Mouse (Mus musculus) intestine, postnatal 0 days (tissue): ENCODE measurements around the gene Arpc3. TPM values are rescaled to one million over a fixed set of nuclear protein-coding genes. Genes with fewer than 3 reads are reported as not detected.
"Not testable (repeated sequence)": the region's sequence is repeated elsewhere in the genome, so short reads cannot be mapped to it uniquely, and the experiment has no call there.

ENCODE experiments used
- ATAC-seq: fragments of 200-750 bp; cut with Nextera tagmentation; 2 replicates; pipeline ENCODE4 v1.8.0; 2017; ENCODE audit warnings: mild to moderate bottlenecking, moderate TSS enrichment, moderate library complexity
- H3K27ac ChIP-seq: fragments of 300-500 bp; sonication (generic); 2 replicates; pipeline ENCODE4 v1.5.1; 2014; ENCODE audit warnings: mild to moderate bottlenecking, low read depth, low read length, moderate library complexity
- H3K27me3 ChIP-seq: fragments of 300-500 bp; sonication (generic); replicated peaks from 2 replicates; pipeline ENCODE4 v1.6.1; 2014; ENCODE audit warnings: low read length, mixed read lengths; ENCODE audit not compliant: control insufficient read depth, insufficient read depth
- H3K36me3 ChIP-seq: fragments of 300-500 bp; sonication (generic); 2 replicates; pipeline ENCODE4 v1.6.1; 2014; ENCODE audit warnings: mild to moderate bottlenecking, moderate library complexity; ENCODE audit not compliant: control insufficient read depth, insufficient read depth
- H3K4me1 ChIP-seq: fragments of 300-500 bp; sonication (generic); replicated peaks from 2 replicates; pipeline ENCODE4 v1.6.1; 2014; ENCODE audit warnings: antibody characterized with exemption, low read length, mixed read lengths; ENCODE audit not compliant: control insufficient read depth, insufficient read depth
- H3K4me2 ChIP-seq: fragments of 300-500 bp; sonication (generic); replicated peaks from 2 replicates; pipeline ENCODE4 v1.6.1; 2014; ENCODE audit warnings: low read depth, mild to moderate bottlenecking, moderate library complexity
- H3K4me3 ChIP-seq: fragments of 300-500 bp; sonication (generic); 2 replicates; pipeline ENCODE4 v1.5.1; 2014; ENCODE audit warnings: low read depth, low read length
- H3K9ac ChIP-seq: fragments of 300-500 bp; sonication (generic); 2 replicates; pipeline ENCODE4 v1.6.1; 2014; ENCODE audit warnings: mild to moderate bottlenecking, low read depth, low read length
- H3K9me3 ChIP-seq: fragments of 300-500 bp; sonication (generic); 2 replicates; pipeline ENCODE4 v1.6.1; 2016; ENCODE audit warnings: mixed run types; ENCODE audit not compliant: control insufficient read depth
- CTCF ChIP-seq: sonication (generic); IDR thresholded peaks from 2 replicates; pipeline ENCODE4 v1.5.1; 2016; ENCODE audit warnings: low read depth, mild to moderate bottlenecking, control low read depth, antibody characterized with exemption, moderate library complexity
- WGBS: fragments of 180-500 bp; shearing (Covaris S2); extraction: QIAGEN DNeasy Blood & Tissue Kit; methylation state at CpG from one replicate; pipeline ENCODE4 v1.1.7; 2014; 5-methylcytosine and 5-hydroxymethylcytosine counted together
- polyA plus RNA-seq: library from polyadenylated mRNA; unstranded; fragments of >200 nt; fragmentation: Nextera tagmentation; extraction: Ambion mirVana; gene quantifications from 2 replicates; pipeline ENCODE4 v1.2.1, GENCODE M21; 2015

The Arpc3 gene
- polyA plus RNA-seq, 1 experiment from 2014 or later: 171 TPM

GRCm38 (mm10) chr5:122414351-122414750 lies 22.7 kb downstream of the Arpc3 start:
- no peaks in the 10 kb centered on the region for H3K4me1 ChIP-seq
- ATAC-seq: no peak
- H3K9me3 ChIP-seq: no peaks in the 10 kb centered on the region
- H3K36me3 ChIP-seq: peaks cover 6% of the 10 kb centered on the region; the same call in 1 of the 2 replicates
- 83% methylated on average over 5 of the region's 5 CpGs for WGBS
- H3K4me3 ChIP-seq: no peak overlapping the region
- no peak overlapping the region for H3K27ac ChIP-seq
- TF ChIP-seq CTCF: no peak
- no peak overlapping the region for H3K9ac ChIP-seq
- H3K4me2 ChIP-seq: no peak overlapping the region
- no peaks in the 10 kb centered on the region for H3K27me3 ChIP-seq

- TF ChIP-seq CTCF: no peak
- Histone ChIP-seq H3K4me1 (no peaks in the 10 kb centered on the region), H3K9ac (no peak overlapping the region), H3K4me3 (no peak overlapping the region), H3K27me3 (no peaks in the 10 kb centered on the region), H3K9me3 (no peaks in the 10 kb centered on the region), H3K36me3 (no peaks in the 10 kb centered on the region; the same call in 1 of the 2 replicates), H3K27ac (no peak overlapping the region), H3K4me2 (no peak overlapping the region)
- no peak for ATAC-seq
- WGBS: 91% methylated on average over 12 of the region's 12 CpGs
Measured at GRCm38 (mm10) chr5:122415465-122415864, 23.8 kb downstream of the Arpc3 start.

GRCm38 (mm10) chr5:122420676-122421075 lies 29.0 kb downstream of the Arpc3 start:
- H3K4me2 ChIP-seq: peak overlapping the region; percentile 75; the same call in 1 of the 2 replicates
- not testable (repeated sequence) for H3K27ac ChIP-seq, H3K4me1 ChIP-seq, H3K4me3 ChIP-seq, H3K9ac ChIP-seq, H3K36me3 ChIP-seq, H3K27me3 ChIP-seq, H3K9me3 ChIP-seq
- WGBS: 40% methylated on average over 4 of the region's 4 CpGs
- ATAC-seq: peak; percentile 81

- Histone ChIP-seq H3K4me3 (peak within 1 kb of the TSS; percentile 95), H3K4me2 (peak within 1 kb of the TSS; percentile 75), H3K36me3 (no peaks in the 10 kb centered on the region), H3K9me3 (no peaks in the 10 kb centered on the region), H3K27ac (peak within 1 kb of the TSS; percentile 76), H3K27me3 (no peaks in the 10 kb centered on the region), H3K4me1 (no peaks in the 10 kb centered on the region), H3K9ac (peak within 1 kb of the TSS; percentile 96)
- WGBS: 12% methylated on average over 17 of the region's 17 CpGs
- TF ChIP-seq CTCF: peak; percentile 55
- no peak for ATAC-seq
Measured at GRCm38 (mm10) chr5:122421271-122422068, 29.8 kb downstream of the Arpc3 start, which contains the start of gene Anapc7. Gene Anapc7, plus strand, starts transcription at chr5:122421693.

- H3K27me3 ChIP-seq: no peaks in the 10 kb centered on the region
- H3K36me3 ChIP-seq: no peaks in the 10 kb centered on the region
- peak; percentile 49 for TF ChIP-seq CTCF
- no peaks in the 10 kb centered on the region for H3K4me1 ChIP-seq
- ATAC-seq: peak; percentile 69
- H3K9me3 ChIP-seq: no peaks in the 10 kb centered on the region
- H3K9ac ChIP-seq: peak overlapping the region; percentile 96
- H3K4me2 ChIP-seq: peak overlapping the region; percentile 75
- peak overlapping the region; percentile 95 for H3K4me3 ChIP-seq
- peak overlapping the region; percentile 76 for H3K27ac ChIP-seq
- under 1% methylated on average over 73 of the region's 73 CpGs for WGBS
Measured at GRCm38 (mm10) chr5:122422071-122422964, 30.6 kb downstream of the Arpc3 start.

GRCm38 (mm10) chr5:122423083-122423482 lies 31.4 kb downstream of the Arpc3 start:
- H3K4me2 ChIP-seq: peak overlapping the region; percentile 75
- H3K9me3 ChIP-seq: no peaks in the 10 kb centered on the region
- no peaks in the 10 kb centered on the region for H3K27me3 ChIP-seq
- H3K4me3 ChIP-seq: peak overlapping the region; percentile 95
- H3K9ac ChIP-seq: peak overlapping the region; percentile 96
- H3K4me1 ChIP-seq: no peaks in the 10 kb centered on the region
- 20% methylated on average over 15 of the region's 15 CpGs for WGBS
- no peak for TF ChIP-seq CTCF
- peaks cover 2% of the 10 kb centered on the region for H3K36me3 ChIP-seq
- no peak for ATAC-seq
- peak overlapping the region; percentile 76; the same call in 1 of the 2 replicates for H3K27ac ChIP-seq
